Mouse (Mus musculus) spleen, postnatal 36 days (tissue): ENCODE measurements at regions not wholly inside any gene's neighbourhood (a gene's known extent, or its start where the extent isn't known, plus 50 kb on each side); places are given as distances from the start of the nearest gene placed in this dataset.
"Not testable (repeated sequence)": the region's sequence is repeated elsewhere in the genome, so short reads cannot be mapped to it uniquely, and the experiment has no call there.

Source experiments
- DNase-seq, 2 experiments: peaks; one replicate each; pipeline ENCODE4 v3.0.0; 2022; ENCODE audit warnings: low spot score in 2 of 2, mixed read lengths in 1 of 2

DNA sequence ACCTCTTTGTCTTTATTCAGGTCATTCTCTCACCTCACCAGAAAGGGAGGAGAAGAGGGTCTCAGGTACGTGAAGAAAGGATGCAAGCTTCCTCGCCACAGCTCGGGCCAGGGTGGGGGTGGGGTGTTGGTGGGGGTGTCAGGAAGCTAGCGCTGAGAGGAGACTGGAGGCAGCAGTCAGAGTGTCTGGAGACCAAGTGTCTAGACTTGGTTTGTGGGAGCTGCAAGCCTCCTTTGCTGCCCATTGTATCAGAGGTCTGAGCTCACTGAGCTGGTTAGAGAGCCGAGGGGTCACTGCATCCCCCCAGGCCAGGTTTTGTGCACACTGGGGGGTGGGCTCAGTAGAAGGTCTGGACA lies 159.4 kb upstream of the Myt1l start:
- no peak for DNase-seq

DNA sequence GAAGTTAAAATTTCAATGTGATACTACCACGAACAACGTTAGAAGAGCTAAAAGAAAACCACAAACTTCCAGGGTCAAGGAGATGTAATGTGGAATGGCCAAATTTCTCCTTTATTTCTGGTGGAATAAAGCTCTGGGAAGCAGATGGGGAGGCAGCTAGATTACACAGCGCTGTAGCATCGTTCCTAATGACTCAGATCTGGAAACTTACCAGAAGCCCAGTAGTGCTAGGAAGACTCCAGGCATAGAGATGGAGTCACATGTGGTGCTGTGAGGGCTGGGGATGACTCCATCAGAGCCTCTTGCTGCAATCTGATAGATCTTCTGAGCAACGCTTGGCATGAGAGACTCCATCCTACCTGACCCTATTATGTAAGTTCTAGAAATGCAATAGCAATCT lies 136.4 kb upstream of the Myt1l start:
- no peak for DNase-seq

DNA sequence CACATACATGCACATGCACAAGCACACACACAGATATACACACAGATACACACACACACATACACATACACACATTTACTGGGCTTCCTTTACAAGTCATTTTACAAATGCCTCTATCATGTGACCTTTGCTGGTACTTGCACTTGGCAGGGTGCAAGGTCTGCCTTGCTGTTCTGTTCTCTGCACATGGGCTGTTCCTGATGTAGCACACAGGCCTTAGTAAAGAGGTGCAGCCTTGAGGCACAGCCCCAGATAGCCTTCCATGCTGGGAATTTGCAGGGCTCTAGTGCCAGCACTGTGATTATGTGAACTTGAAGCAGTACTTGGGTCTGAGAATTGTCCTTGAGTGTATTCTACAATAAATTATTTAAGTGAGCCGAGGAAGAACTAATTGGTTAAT lies 133.9 kb upstream of the Myt1l start:
- DNase-seq = no peak

DNA sequence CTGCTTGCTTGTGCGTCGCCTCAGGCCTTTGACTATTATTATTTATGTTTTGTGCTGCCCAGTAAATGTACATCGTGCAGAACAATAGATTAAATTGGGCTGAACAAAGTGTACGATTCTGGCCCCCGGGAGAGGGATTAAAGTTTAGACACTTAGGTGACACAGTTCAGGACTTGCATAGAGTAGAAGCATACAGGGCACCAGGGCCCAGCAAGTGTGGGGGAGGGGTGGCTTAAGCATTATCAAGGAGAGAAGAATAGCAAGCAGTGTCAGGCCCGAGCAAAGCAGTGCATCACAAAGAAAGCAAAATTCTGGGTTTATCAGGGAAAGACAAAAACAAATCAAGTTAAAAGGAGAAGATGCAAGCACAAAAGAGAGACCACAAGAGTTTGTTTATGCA lies 133.3 kb upstream of the Myt1l start:
- DNase-seq = no peak

DNA sequence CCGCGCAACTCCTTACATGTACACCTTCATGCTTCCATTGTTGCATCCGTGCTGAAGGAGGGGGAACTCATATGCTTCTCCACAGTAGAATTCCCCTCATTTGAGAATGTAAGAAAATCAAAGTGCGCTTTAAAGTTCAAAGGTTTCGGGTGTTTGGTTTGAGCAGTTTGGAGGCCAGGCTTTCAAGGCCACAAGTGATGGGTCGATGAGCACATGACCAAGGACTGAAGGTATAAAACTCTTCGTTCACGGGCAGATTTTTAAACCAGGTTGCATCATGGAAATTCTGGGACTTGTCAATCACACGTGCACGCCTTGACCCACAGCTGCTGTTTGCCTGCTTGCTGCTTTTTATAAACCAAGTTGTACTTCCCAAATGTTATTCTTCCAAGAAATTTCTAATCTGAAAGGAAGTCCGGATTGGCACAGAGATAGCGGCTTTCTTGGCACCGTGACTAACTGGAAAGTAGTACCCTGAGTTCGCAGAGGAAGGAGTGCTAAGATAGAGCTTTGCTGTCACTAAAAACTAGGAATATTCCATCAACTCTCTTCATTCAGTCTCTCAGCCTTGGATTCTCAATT lies 132.7 kb upstream of the Myt1l start:
- no peak for DNase-seq

DNA sequence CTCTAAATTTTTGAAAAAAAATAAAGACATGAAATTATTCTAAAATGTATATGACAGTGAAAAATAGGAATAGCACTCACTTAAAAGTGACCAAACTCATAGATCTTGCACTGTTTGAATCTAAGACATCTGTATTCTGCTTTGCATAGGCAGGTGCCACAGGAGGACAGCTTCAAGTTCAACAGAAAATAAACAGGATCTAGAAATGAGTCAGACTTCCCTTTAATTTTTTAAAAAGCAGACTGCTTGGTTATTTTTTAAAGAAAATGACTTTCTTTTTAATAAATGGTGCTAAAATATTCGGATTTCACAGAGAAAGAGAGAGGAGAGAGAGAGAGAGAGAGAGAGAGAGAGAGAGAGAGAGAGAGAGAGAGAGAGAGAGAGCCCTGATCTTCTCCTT lies 123.8 kb upstream of the Myt1l start:
- no peak for DNase-seq

DNA sequence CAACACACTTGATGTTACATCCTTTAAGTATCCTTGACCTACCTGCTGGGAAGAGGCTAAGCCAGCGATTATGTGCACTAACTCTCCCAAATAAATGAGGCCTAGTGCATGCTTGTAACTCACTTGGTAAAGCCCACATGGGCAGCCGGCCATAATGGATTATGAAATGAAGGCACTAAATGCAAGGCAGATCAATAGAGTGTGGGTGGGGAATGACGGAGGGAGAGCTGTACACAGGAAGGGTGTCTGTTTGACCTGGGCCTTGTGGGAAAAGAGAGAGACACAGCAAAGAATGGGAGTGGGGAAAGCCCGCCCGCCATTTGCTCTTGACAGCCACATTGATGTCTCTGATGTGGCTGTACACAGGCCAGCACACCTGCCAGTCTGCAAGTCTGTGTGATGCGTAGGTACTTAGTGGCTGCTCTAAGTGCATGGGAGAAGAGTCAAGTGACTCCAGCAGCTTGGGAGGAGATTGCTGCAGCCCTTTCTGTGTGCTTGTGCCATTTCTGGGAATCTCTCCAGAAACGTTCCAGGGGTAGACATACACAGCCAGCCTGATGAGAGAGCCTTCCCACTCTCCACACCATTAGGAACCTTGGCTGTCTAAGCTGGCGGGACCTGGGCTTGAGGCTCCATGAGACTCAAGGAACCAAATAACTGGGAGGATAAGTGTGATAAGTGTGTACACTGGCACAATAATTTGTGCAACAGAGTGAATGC lies 118.7 kb upstream of the Myt1l start:
- DNase-seq = no peak

DNA sequence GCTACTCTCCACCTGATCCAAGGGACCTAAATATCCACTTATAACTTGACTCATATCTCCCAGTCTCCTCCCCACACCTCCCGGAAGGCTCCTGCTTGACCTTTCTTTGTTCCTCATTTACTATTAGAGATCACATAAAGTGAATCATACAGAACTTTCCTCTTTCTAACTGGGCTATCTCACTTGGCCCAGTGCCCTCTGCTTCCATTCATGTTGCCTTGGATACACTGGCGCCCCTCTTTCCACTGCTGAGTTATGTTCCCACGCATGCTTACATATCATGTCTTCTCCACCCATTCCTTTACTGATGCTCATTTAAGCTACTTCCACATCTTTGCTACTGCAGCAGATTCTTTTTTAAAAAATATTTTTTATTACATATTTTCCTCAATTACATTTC lies 94.2 kb upstream of the Myt1l start:
- no peak for DNase-seq

DNA sequence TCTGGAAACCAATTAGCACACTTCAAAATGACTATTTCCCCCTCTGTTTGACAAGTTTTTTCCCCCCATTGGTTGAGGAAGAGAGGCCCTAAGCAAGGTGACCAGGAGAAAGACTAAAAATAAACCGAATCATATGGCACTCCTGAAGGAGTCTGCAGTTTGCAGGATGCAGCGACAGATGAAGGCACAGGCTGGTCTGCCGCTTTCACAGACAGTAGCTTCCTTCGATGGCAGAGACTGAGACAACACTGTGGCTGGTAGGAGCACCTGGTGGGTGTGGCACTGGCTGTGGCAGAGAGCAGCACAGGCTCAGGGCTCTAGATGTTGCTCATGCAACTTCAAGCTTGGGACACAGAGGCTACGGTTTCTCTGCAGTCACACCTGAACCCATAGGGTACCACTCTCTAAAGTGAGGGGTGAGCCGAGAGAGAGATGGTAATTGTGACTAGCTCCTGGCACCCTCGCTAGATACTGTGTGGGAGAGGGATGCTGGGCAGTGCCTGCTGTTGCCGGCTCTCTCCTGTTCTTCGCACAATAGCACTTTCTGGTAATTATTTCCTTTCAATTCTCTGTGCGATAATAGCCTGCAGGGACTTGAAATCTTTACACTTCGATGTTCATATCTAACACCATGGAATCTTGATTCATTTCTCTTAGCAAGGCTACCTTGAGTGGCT lies 88.7 kb upstream of the Myt1l start:
- no peak for DNase-seq

DNA sequence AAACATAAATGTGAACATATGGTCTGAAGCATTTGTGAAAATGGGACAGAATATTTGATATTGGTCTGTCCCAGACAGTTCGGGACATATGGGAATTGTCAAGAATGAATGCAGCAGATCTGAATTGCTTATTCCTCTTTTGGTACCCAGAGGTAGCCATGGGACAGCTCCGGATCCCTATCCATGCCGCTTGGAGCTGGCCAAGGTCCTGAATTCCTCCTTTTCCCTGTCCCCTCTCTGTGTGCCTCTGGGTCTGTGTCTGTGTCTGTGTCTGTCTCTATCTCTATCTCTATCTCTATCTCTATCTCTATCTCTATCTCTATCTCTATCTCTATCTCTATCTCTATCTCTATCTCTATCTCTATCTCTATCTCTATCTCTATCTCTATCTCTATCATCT lies 63.0 kb upstream of the Myt1l start:
- DNase-seq = not testable (repeated sequence)
